Mouse (Mus musculus) kidney, postnatal 4 days (tissue): Measurements from ENCODE around the gene Exoc5.
A peak's percentile ranks its signal among the peaks of the same experiment; 100 is the strongest.
"Not testable (repeated sequence)": the region's sequence is repeated elsewhere in the genome, so short reads cannot be mapped to it uniquely, and the experiment has no call there.

Source experiments
- DNase-seq, 2 experiments: peaks; one replicate each; pipeline ENCODE4 v3.0.0; 2021; ENCODE audit warnings: mixed read lengths in 2 of 2

The Exoc5 gene

DNA sequence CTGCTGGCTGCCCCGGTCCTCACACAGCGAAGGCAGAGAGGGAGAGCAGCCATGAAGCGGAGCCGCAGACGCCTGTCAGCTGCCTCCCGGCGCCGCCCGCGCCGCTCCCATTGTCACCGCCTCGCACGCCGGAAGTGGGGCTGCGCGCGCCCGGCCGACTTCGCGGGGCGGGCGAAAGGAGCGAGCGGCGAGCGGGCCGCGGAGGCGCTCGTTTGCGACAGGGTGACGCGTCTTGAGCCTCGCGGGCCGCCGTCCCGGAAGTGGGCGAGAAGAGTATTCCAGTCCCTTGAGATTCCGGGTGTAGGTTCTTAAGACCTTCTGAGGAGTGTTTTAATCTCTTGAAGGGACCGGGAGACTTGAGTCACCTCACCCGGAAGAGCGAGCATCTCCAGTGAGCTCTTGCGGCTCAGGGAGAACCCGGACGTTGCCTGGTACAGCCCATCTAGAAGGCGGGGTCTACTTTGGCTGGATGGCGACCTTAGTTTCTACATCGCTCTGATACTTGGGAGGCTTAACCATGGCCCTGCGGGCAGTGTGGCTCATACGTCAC, at the start of gene Exoc5:
TSS of gene Exoc5 (minus strand) at position 380 of the 550 bp plus-strand sequence.
- DNase-seq, result peak; percentile 98 to 99

GRCm38 (mm10) chr14:49091755-49092154, 25.3 kb upstream of the Exoc5 start:
- DNase-seq, result not testable (repeated sequence)

- no peak for DNase-seq
Observed at GRCm38 (mm10) chr14:49091277-49091676, 24.8 kb upstream of the Exoc5 start.

- no peak for DNase-seq
Observed at GRCm38 (mm10) chr14:49090102-49090501, 23.6 kb upstream of the Exoc5 start.

DNA sequence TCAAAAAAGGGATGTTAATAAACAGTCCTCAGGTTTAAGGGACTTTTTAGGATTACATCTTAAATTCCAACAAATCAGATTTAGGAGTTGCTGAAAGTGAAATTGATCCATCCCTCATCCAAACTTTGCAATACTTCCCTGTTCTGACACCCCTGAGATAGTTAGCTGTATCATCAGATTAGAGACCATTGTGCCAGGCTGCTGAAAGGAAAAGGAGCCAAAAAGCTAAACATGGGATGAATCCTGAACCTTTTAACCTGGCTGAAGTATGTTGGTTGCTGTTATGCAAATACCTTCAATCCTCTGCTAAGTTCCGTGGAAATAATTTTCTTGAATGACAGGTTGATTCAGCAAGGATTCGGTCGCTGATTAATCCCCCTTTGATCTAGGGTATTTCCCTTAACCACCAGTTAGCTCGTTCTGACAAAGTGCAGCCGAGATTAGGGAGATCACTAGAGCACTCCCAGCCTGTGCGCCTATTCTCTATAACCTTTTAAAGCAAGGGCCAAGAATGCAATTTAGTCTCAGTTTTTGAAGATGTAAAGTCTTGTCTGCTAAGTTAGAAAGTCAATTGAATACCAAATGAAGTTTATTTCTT, 23.1 kb upstream of the Exoc5 start:
- DNase-seq, result no peak

DNA sequence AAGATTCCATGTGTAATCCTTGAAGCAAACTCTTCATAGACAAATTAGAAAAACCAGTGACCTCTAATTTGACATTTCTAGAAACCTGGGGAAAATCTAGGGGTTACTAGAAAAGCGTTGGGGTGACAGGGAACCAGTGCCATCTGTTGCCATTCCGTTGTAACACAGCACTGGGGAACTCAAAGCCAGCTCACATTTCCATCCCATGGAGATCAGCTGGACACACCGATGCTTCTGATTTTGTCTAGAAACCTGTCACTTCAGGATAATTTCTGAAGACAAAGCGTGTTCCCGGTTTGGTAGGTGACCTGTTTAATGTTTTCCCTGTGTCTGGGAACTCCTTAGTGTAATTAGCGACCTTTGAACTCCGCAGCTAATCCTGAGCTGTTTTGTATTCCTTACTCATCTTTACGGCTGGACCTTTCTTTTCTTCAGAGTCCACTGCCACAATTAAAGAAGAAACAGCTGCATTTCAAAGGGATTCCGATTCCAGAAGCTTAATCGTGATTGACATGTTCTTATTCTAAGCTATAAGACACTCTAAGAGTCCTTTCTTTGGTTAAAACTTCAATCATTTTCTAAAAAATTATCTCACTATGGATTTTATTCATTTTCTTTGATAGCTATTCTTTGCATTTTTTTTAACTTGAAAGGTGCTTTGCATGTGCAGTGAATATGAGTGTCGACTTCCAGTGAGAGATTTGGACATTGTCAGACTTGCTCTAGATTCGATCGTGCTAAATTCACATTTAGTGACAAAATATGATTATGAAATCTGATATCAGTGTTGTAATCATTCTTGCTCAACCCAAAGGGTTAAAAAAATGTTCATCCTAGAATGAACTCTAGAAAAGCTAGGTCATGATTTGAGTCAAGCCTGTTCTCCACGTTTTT, 21.9 kb upstream of the Exoc5 start:
- peak in 1 of 2 experiments; percentile 10 for DNase-seq

GRCm38 (mm10) chr14:49086522-49086921, 20.1 kb upstream of the Exoc5 start:
- no peak for DNase-seq

GRCm38 (mm10) chr14:49078820-49079219, 12.4 kb upstream of the Exoc5 start:
- DNase-seq, result no peak

DNA sequence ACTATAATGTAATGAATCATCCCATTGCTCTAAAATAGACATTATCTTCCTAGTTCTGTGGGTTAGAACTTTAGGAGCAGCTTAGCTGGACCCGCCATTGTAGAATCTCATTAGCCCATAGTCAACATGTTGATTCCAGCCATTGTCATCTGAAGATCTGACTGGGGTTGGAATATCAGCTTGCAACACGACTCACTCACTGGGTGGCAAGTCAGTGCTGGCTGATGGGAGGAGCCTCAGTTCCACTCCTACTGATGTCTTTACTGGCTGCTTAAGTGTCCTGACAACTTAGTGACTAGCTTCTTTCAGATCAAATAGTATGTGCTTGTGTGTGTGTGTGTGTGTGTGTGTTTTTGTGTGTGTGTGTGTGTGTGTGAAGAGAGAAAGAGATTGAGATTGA, 7.9 kb upstream of the Exoc5 start:
- DNase-seq, result no peak

DNA sequence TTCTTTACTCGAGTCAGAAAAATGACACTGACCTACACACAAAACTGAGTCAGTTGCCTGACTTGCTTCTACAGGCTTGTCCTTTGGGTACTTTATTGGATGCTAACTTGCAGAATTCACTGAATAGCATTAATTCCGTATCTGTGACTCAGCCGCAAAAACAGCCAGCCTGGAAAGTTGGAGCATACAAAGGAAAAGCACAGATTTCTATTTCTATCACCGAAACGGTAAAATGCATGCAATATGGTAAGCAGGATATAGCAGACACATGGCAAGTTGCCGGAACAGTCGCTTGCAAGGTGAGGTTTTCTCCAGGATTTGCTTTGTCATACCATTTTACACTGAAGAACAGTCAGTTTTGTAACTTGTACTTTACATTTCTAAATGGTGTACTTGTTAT, 7.4 kb upstream of the Exoc5 start:
- DNase-seq, result no peak

- no peak for DNase-seq
Observed at GRCm38 (mm10) chr14:49072837-49073236, 6.4 kb upstream of the Exoc5 start.

GRCm38 (mm10) chr14:49065529-49066273, 752 bp downstream of the Exoc5 start, which contains the start of gene Ap5m1:
TSS of gene Ap5m1 (plus strand) at chr14:49066097.
- DNase-seq, result no peak

DNA sequence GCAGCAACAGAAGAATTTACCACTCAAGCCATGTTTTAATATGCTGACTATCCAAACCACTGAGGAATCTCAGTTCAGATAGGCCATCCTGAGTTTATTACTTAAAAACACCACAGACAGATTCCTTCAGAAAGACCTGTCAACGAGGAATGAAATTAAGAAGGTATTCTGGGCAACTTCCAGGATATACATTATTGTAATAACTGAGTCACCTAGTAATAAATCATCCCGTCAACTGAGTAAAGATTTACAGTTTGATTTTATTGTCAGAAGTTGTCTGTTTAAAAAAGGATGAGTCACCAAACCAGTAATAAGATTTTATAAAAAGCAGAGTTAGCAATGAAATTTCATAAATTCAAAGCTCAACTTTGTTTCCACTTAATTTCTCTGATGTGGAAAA, 2.6 kb downstream of the Exoc5 start:
- no peak for DNase-seq

- no peak for DNase-seq
Observed at GRCm38 (mm10) chr14:49049492-49049891, 17.0 kb downstream of the Exoc5 start.

DNA sequence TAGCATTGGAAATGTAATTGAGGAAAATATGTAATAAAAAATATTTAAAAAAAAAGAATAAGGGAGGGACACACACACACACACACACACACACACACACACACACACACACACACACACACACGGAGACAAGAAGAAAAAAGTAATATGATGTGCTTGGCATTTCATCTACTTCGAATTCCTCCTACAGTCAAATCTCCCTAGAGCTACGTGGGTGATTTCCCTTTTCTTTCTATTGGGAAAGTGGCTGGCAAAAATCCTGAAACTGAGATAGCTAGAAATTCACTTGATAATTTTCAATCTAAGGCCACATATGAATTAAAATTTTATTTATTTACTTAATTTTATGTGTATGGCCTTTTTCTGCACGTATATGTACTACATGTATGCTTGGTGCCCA, 20.8 kb downstream of the Exoc5 start:
- no peak for DNase-seq

- DNase-seq, result no peak
Observed at GRCm38 (mm10) chr14:49028991-49029390, 37.5 kb downstream of the Exoc5 start.

- no peak for DNase-seq
Observed at GRCm38 (mm10) chr14:49027779-49028368, 38.6 kb downstream of the Exoc5 start.

DNA sequence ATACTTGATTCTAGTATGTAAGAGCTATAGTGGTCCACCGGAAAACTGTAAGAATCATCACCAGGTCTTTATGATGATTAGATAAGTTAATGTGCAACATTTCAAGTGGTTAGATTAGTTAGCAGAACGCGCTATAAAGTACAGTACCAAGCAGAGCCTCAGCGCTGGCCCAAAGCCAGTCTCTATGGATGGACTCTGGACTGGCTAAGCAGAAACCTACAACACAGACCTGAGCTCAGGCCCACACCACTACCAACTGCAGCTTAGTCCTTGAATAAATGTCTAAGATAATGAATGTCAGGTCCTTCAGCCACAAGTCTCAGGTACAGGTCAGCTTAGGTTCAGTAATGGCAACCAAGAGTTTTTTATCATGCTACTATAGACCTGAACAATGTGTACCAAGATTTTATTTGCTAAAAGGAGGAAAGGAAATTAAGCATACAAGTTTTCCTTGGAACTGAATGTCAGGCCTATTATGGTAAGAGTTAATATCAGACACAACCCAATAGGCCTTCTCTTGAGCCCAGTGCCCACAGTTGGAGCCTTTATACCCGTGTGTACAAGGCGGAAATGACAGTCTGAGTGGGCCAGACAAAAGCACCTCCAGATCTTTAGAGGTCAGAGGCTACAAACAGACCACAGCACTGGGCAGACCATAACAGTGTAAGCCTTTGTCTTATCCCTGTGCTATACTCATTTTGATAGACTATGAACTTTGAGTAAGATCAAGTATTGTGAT, 39.2 kb downstream of the Exoc5 start:
- DNase-seq, result peak; percentile 53 to 62

GRCm38 (mm10) chr14:49019765-49020164, 46.7 kb downstream of the Exoc5 start:
- no peak for DNase-seq

DNA sequence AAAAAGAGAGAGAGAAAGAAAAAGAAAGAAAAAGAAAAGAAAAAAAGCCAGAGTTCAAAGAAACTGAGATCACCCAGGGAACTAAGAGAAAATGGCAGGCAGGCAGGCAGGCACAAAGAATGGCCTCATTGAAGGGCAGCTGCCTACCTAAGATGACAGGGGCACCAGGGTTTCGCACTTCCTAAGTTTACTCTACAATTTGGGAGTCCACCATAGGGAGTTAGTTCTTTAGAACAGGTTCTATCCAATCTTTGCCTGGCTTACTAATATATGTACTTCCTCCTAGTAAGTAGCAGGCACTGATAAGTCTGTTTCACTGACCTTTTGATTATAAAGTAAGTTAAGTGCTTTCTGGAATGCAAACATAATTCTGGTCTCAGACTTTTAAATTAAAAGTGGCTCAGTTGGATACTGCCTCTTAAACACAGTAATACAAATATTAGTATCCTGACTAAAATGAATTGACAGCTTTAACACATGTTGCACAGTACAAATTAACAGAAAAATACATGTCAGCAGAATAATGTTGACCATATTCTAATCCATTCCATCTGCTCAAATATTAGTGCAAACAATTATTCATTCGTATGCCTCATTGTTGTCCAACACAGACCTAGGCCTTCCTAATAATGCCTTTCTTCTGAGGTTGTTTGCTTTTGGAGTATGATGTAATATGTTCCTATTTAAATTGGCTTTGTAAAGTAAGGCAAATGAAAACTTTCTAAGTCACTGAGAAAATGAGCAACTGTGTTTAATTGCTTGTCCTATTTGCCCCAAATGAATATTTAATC, 57.9 kb downstream of the Exoc5 start:
- DNase-seq, result no peak

- DNase-seq, result no peak
Observed at GRCm38 (mm10) chr14:49007979-49008378, 58.5 kb downstream of the Exoc5 start.
